Mouse (Mus musculus) CD8-positive naive resting alpha-beta T cell, adult 2 months (primary cell): ENCODE results near the gene Ampd3.
A peak's percentile ranks its signal among the peaks of the same experiment; 100 is the strongest.

Source experiments
- DNase-seq, 2 experiments: peaks; one replicate each; pipeline ENCODE4 v3.0.0; 2022; ENCODE audit warnings: low read depth in 2 of 2, low spot score in 2 of 2

Ampd3 gene

GRCm38 (mm10) chr7:110797722-110798409, 29.9 kb downstream of the Ampd3 start:
- no peak for DNase-seq

GRCm38 (mm10) chr7:110801028-110801427, 33.0 kb downstream of the Ampd3 start:
- DNase-seq: peak; percentile 67 to 73

- no peak for DNase-seq
Measured at GRCm38 (mm10) chr7:110803131-110803530, 35.1 kb downstream of the Ampd3 start.

DNA sequence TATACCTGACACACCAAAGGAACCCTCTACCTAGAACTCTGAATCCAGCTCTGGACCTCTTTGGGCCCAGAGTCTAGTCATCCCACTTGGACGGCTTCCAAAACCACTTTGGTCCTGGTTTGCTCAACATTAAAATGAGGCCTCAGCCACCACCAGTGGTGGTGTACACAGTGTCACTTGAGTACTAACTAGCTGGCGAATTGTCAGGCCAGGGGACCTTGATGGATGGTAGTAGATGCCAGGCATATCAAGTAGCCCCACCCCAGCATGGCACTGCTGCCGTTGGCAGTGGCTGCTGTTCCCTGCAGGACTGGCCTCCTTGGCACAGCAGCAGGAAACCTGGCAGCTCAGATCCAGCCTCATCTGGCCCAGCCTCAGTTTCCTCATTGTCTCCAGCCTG, 36.3 kb downstream of the Ampd3 start:
- no peak for DNase-seq

DNA sequence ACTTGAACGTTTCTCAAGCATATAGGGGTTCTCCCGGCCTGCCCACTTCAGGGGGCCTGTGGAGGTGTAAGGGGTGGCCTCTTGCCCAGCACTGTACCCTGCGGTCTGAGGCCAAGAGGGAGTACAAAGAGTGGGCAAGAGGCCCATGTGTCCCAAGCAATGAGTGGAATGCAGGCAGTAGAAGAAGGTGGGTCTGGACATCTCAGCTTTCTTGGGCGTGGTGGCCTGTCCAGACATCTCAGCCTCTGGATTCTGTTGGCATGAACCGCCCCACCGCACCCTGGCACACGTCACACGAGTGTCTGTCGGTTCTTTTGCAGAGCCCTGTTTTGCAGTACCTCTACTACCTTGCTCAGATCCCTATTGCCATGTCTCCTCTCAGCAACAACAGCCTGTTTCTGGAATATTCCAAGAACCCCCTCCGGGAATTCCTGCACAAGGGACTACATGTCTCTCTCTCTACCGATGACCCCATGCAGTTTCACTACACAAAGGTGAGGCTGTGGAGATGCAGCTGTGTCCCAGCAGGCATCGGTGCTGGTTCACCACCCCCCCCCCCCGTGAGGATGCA, 39.5 kb downstream of the Ampd3 start:
- no peak for DNase-seq

DNA sequence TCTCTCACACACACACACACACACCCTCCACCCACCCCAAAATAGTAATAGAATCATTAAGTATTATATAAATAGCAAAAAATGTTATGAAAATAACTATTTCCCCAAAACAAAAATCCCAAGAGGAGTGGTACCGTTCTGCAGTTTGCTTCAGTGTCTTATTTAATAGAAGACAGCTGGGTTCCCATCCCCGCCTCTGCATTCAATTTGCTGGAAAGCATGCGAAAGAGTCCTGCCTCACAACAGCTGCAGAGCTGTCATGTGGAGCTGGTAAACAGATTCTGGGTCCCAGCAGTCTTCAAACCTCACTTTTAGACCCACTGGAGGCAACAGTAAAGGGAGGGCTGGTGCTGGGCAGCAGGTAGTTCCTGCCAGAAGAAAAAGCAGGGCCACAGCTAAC, 41.0 kb downstream of the Ampd3 start:
- DNase-seq: no peak

DNA sequence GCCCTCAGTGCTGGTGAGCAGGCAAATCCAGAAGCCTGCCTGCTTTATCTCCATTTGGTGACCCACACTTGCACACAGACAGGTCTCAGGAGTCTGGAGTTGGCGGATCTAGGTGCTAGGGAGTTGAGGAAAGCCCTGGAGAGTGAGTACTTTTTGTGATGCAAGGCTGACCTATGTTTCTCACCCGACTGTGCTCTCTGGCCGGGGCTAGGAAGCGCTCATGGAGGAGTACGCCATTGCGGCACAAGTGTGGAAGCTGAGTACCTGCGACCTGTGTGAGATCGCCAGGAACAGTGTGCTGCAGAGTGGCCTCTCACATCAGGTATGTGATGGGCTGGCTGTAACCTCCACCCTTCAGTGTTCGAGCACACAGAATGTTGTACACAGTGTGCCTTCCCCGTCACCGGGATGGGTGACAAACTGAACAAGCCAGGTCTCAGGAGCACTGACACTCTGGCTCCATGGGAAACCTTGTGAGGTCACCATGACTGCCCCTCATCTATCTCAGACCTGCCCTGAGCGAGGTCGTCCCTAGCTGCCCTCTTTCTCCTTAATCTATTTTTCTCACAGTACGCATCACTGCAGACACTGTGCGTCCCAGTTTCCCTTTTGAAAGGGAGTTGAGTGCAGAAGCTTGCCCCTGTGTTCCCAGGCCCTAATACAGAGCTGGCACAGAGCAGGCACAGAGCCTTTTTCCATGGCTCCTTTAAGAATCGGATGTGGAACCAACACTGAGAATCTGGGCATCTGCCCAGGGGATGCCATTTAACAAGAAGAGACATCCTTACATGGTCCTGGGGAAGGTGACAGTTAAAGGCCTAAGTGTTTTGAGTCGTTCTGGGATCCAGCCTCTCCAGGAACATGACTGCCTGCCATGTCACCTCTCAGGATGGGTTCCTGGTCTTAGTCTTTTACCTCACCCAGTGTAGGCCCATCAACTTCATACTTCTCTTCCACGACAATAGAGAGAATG, 41.9 kb downstream of the Ampd3 start:
- no peak for DNase-seq

- no peak for DNase-seq
Measured at GRCm38 (mm10) chr7:110810995-110811394, 43.0 kb downstream of the Ampd3 start.

- DNase-seq: no peak
Measured at GRCm38 (mm10) chr7:110811529-110811928, 43.5 kb downstream of the Ampd3 start.

GRCm38 (mm10) chr7:110813983-110814382, 46.0 kb downstream of the Ampd3 start:
- DNase-seq: no peak

DNA sequence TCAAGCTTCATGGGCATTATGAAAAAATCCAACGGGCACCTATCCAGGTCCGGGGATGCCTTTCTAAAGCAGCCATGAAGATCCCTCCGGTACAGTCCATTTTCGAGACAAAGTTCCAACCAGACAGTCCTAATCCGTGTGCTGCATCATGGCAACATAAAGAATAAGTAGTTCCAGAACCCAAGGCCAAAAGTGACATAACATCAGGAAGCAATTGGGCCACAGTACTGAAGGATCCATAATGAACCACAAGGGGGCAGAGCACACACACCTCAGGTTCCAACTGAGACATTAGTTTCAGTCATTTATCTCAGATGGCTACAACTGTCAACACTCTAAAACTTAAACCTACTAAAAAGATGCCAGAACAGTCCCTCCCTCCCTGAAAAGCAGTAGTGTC, 48.0 kb downstream of the Ampd3 start:
- DNase-seq: peak; percentile 15 to 57

- DNase-seq: no peak
Measured at GRCm38 (mm10) chr7:110818206-110818605, 50.2 kb downstream of the Ampd3 start.

GRCm38 (mm10) chr7:110818787-110819350, 50.9 kb downstream of the Ampd3 start:
- no peak for DNase-seq

DNA sequence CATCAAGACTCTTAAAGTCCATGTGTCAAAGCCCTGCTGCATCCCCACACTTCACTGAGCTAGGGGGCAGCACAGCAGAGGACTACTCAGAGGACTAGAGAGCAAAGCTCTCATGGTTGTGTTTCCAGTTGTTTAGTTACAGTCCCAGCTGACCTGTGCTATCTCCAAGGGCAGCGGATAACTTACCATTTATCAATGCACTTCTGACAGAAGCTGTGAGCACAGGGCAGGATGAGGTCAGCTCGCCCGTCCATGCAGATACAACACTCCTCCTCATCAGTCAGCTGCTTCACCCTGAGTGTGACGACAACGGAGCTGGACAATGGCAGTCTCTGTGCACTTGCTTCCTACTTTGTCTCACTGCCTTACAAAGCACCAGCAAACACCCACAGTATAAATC, 53.1 kb downstream of the Ampd3 start:
- no peak for DNase-seq

- DNase-seq: no peak
Measured at GRCm38 (mm10) chr7:110821653-110822052, 53.6 kb downstream of the Ampd3 start.

DNA sequence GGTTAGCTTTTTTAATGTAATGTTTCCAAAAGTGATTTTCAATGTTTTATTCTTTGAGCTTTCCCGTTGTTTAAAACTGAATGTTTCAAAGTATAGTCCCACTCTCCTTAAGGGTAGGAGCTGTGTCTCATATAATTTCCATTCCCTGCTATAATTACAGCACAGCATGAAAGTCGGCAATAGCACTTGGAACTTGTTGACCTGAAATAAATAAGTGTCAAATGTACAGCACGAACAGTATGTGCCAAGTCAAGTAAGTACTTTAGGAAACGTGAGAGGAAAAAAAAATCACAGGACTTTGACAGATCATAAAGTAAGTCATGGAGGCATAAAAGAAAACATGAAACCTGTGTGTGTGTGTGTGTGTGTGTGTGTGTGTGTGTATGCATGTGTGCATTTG, 54.0 kb downstream of the Ampd3 start:
- no peak for DNase-seq

DNA sequence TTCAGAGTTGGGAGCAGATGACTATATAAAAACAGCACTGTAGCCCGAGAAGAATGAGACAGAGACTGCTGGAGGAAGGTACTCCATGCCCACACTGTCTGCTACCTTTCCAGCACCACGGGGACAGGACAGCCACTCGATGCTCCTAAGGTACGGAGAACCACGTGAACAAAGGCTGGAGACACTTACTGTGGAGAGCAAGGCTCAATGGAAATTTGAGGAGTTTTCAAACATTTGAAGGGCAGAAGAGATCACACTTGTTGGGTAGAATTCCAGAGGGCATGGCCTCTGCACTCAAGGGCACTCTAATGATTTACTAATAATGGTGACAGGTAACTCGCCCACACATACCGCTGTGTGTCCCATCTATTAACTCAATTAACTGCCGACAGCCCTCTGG, 55.1 kb downstream of the Ampd3 start:
- DNase-seq: no peak

DNA sequence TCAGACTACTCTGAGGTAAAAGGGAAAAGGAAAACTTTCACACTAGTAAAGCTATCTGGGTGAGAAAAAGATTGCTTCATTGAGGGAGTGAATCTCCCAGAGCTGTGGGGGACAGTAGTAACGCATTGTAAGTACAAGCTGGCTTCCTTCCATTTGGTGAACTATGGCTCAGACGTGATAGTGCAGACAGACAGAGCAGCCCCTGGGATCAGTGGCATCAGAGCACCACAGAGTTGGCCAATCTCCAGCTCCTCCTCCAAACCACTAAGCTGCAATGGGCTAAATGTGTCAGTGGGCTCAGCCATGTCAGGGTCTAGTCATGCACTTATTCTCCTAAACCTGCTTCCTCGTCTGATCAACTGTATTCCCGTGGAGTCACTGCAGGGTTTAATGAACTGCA, 55.6 kb downstream of the Ampd3 start:
- no peak for DNase-seq

DNA sequence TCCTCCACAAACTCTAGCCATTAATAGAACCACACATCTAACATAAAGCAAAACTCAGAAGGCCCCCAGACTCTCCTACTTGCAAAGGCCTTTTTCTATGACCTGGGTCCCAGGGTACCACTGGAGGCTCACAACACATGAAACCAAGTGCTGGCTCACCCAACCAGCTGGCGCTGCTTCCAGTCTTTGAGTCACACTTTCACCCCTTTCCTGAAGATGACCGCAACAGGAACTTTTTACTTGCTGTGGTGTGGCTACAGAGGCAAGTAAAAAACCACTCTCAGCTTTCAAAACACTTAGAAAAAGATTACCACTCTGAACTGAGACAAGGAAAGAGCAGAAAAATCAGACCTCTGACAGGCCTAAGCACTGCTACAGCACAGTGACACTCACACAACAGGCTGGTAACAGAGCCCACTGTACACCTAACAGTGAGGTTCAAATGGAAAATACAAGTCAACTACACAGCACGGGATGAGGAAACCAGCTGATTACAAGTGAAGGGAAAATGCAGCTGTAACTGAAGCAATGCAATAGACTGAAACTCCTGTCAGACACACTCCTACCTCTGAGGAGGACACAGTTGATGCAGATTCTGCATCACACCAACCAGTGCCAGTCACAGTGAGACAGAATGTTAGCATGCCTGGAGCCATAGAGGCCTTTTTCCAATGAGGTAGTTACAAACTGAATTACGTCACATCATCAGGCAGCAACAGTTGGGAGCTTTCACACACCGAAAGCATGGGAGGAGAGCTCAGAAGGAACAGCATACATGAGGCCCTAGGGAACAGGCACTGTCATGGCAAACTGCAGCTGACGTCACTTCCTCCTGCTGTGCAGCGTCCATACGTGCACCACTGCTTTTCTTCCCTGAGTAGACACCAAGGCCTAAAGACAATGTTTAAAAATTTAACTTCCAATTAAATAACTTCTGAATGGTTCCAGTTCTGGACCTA, 56.3 kb downstream of the Ampd3 start:
- DNase-seq: peak in 1 of 2 experiments; percentile 28

- DNase-seq: no peak
Measured at GRCm38 (mm10) chr7:110833024-110833423, 65.0 kb downstream of the Ampd3 start.
